Mouse (Mus musculus): ENCODE results near the gene Fiz1.

Gene Fiz1

GRCm38 (mm10) chr7:4999876-5000275, 14.6 kb downstream of the Fiz1 start:
- no peak for DNase-seq (ENCODE audit: low spot score in 2 of 2)

- no peak for DNase-seq (ENCODE audit: low spot score in 2 of 2)
These were observed 17.6 kb downstream of the Fiz1 start for GRCm38 (mm10) chr7:4996934-4997333.

GRCm38 (mm10) chr7:4996003-4996895, 18.2 kb downstream of the Fiz1 start, which contains the start of gene Zfp579:
Gene Zfp579, minus strand, starts transcription at chr7:4996158.
- DNase-seq (ENCODE audit: low spot score in 2 of 2), result peak; percentile 47 to 73

GRCm38 (mm10) chr7:4995268-4996002, 19.1 kb downstream of the Fiz1 start:
- DNase-seq (ENCODE audit: low spot score in 2 of 2), result no peak

- no peak for DNase-seq (ENCODE audit: low spot score in 2 of 2)
These were observed 20.3 kb downstream of the Fiz1 start for GRCm38 (mm10) chr7:4993999-4994788.

DNA sequence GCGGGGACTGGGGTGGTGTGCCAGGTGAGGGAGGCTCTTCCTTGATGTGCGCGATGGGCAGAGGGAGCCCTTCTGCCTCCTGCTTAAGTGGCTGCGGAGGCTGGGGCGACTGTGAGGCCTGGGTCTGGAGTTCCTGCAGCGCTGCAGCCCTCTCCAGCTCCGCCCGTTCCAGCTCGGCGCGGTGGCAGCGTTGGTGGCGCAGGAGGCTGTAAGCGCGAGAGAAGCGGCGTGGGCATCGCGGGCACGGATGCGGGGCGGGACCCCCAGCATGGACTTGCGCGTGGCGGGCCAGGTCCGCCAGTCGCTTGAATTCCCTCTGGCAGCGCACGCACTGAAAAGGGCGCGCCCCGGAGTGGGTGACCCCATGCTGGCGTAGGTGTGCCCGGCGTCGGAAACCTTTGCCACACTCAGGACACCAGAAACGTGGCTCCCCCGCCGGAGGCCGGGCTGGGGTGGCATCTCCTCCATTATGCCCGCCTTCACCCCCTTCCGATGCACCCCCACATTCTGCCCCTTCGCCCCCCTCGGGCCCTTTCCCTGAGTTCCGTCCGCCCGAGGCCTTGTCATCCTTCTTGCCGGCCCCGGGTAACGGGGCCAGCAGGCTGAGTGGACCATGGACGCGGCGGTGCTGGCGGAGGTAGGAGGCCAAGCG, 21.0 kb downstream of the Fiz1 start:
- no peak for DNase-seq (ENCODE audit: low spot score in 2 of 2)

- DNase-seq (ENCODE audit: low spot score in 2 of 2), result no peak
These were observed 26.2 kb downstream of the Fiz1 start for GRCm38 (mm10) chr7:4988250-4988649.

GRCm38 (mm10) chr7:4976832-4977231, 37.7 kb downstream of the Fiz1 start:
- no peak for DNase-seq (ENCODE audit: low spot score in 2 of 2)

DNA sequence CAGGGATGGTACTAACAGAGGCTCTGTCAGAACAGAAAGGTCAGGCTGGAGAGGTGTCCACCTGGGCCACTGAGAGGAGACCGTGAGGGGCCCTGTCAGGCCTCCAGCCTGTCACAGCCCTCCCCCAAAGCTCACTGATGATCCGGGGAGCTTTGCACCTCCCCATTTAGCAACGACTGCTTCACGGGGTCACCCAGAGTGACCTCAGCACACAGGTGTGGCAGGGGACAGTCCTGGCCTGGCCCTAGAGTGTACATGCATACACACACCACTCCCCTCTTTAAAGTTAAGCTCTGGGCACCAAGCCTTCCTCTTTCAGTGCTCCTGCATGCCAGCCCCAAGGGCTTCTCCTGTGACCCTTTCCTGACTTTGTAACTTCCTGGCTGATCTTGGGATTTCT, 39.0 kb downstream of the Fiz1 start:
- DNase-seq (ENCODE audit: low spot score in 2 of 2), result no peak

GRCm38 (mm10) chr7:4972321-4973047, 42.0 kb downstream of the Fiz1 start:
- DNase-seq (ENCODE audit: low spot score in 2 of 2), result no peak

DNA sequence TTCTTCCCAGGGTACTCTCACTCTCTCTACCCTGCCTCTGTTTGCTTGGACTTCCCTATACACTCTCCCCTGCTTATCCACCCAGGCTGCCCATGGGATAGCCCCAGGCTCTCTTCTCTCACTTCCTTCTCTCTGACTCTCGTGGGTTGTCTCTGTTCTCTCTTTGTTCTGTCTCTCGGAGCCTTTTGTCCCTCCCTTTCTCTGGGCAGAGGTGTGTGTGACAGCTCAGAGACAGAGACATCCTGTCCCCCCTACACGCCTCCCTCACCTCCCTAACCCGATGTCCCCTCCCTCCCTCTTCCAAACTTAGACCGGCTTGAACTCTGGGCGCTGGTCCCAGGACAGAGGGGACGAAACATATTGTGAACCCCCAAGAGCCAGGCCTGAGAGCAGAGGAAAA, 42.8 kb downstream of the Fiz1 start:
- no peak for DNase-seq (ENCODE audit: low spot score in 2 of 2)

DNA sequence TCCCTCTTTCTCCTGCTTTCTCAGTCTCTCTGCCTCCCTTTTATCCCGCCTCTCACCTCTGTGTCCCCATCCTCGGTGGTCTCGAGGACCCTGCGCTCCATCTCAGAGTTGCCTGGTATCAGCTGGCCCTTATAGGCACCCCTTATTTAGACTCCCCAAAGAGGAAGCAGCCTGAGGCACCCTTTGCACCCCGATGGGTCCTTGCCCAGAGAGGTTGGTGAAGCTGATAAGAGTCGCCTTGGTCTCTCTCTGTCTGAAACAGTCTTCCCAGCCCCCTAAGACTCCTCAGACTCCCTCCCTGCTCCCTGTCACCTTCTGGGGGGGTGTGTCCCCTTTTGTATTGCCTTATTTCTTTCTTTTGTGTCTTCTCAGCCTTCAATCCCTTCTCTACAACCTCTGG, 43.4 kb downstream of the Fiz1 start, which contains the start of gene Sbk3:
TSS of gene Sbk3 (minus strand) at position 101 of the 400 bp plus-strand sequence.
- DNase-seq (ENCODE audit: low spot score in 2 of 2), result no peak

DNA sequence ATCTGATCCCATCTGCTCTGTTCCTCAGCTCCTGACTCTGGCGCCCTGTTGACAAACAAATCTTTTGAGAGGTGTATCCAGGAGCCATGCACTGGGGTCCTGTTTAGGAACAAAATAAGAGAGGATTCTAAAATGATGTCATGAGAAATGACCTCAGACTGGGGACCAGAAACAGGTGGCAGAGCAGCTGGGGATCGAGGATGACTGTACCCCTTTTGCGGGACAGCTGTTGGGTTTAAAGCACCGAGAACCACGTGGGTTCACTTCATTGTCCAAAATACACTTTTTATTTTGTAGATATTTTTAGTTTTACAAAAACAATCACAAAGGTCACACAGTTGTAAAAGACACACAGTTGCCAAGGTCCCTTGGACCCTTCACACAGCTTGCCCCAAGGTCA, 49.5 kb downstream of the Fiz1 start:
- DNase-seq (ENCODE audit: low spot score in 2 of 2), result no peak

- peak; percentile 59 to 71 for DNase-seq (ENCODE audit: low spot score in 2 of 2)
These were observed 50.2 kb downstream of the Fiz1 start, which contains the start of gene Sbk2 for GRCm38 (mm10) chr7:4964272-4964671. Gene Sbk2, minus strand, starts transcription at chr7:4964406.

GRCm38 (mm10) chr7:4963527-4963926, 51.0 kb downstream of the Fiz1 start:
- no peak for DNase-seq (ENCODE audit: low spot score in 2 of 2)

DNA sequence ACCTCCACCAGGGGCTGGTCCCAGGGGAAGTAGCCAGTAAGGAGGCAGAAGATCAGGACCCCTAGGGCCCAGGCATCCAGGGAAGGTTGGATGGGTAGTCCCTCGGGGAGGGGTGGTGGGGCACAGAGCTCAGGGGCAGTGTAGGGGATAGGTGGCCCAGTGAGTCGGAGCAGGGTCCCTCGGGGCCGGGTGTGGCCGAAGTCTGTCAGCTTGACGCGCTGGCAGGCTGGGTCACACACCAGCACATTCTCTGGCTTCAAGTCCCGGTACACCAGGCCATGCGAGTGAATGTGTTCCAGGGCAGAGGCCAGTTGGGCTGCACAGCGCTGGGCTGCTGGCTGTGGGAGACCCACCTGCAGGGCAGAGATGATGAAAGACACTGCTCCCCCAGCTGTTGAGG, 57.1 kb downstream of the Fiz1 start:
- peak in 1 of 2 experiments; percentile 14 for DNase-seq (ENCODE audit: low spot score in 2 of 2)
